ENCODE assay signal across 9 mouse cellular contexts in the genomic region with DNA sequence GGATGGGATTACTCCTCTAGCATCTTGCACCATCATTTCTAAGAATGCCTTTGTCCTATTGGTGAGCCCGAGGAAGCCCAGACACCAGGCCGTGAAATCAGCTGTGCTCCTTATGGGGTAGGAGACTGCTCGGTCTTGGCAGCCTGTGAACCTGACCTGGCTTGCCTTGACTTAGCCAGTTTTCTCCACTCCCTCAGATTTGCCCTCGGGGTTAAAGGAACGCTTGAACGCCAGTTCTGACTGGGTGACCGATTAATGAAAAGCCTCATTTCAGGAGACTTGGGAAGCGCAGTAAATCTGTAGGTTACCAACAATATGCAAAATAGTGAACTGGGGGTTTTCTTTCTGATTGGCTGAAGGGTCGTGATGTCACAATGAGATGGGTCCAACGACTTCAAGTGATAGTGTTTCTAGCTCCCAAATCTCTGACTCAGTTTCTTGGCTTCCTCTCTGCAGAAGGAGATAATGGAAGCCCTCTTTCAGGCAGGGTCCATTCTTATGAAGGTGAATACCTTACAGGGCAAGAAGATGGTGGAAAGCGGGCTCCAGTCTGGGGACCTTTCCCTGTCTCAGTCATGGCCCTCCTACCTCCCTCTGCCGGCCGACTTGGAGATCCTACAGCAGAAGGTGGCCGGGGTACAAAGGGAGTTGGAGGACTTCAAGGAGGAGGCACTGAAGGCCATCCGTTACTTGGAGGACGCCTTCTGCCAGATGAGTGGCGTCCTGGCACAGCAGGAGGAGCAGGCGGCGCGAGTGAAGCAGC. TPM values are rescaled to one million over a fixed set of nuclear protein-coding genes. Genes with fewer than 3 reads are reported as not detected.
DNase-seq lines count a peak whose midpoint lies in the region; ATAC-seq and TF ChIP-seq lines count a peak whose summit lies in the region.
"Had no signal": no experiment of that assay in that cellular context is flagged by ENCODE, and none has a peak within 500 bp of the region (broad histone marks: within the 10 kb centered on the region; RNA-seq: fewer than 3 reads in every experiment).

A gene (plus strand): TSS at position 428 of the 763 bp plus-strand sequence.

- peak within 1 kb of the TSS; percentile 42 for H3K4me2 ChIP-seq in limb, embryonic 11.5 days (ENCODE audit: low read depth, severe bottlenecking)
- peak within 1 kb of the TSS; percentile 40 for H3K4me2 ChIP-seq in stomach, embryonic 15.5 days

- H3K36me3 ChIP-seq in testis, adult 2 months (ENCODE audit: control insufficient read depth, insufficient read depth, low read length) = no peaks in the 10 kb centered on the region
- no peaks in the 10 kb centered on the region for H3K36me3 ChIP-seq in hindbrain, embryonic 10.5 days
- no peaks in the 10 kb centered on the region for H3K36me3 ChIP-seq in limb, embryonic 11.5 days (ENCODE audit: control insufficient read depth, insufficient read depth, low read length)
- no peaks in the 10 kb centered on the region for H3K36me3 ChIP-seq in stomach, embryonic 15.5 days
- H3K36me3 ChIP-seq in heart, adult 2 months (ENCODE audit: control insufficient read depth, insufficient read depth, low read length) = no peaks in the 10 kb centered on the region

- no peaks in the 10 kb centered on the region for H3K79me2 ChIP-seq in heart, adult 2 months (replicated peaks; ENCODE audit: control insufficient read depth, insufficient read depth, low read length)

- ATAC-seq in limb, embryonic 11.5 days (ENCODE audit: insufficient number of reproducible peaks, low FRiP score, low TSS enrichment, low read depth) = no peak
- no peak for ATAC-seq in stomach, embryonic 15.5 days (ENCODE audit: insufficient read depth, low FRiP score, low read depth)

- intact Hi-C loops in heart, adult 2 months (cut with DNase I) = loop anchor here (5.0 kb wide), 3 partner anchors 258 to 528 kb away; no protein-coding TSS in a partner anchor

- no peak for TF ChIP-seq EP300 in heart, adult 2 months (IDR thresholded peaks at IDR 0.05; ENCODE audit: insufficient read depth, low read depth, low read length)

- no peaks in the 10 kb centered on the region for H3K9me3 ChIP-seq in hindbrain, embryonic 10.5 days
- no peaks in the 10 kb centered on the region for H3K9me3 ChIP-seq in limb, embryonic 11.5 days (ENCODE audit: control insufficient read depth, low read length)
- H3K9me3 ChIP-seq in stomach, embryonic 15.5 days = no peaks in the 10 kb centered on the region

- TF ChIP-seq CTCF in testis, adult 2 months (IDR thresholded peaks at IDR 0.05; ENCODE audit: control insufficient read depth, insufficient read depth, insufficient replicate concordance, low read depth, low read length) = peak; percentile 24; the same call in 1 of the 2 replicates
- TF ChIP-seq CTCF in heart, adult 2 months (IDR thresholded peaks at IDR 0.05) = no peak

- no peak within 1 kb of the TSS for H3K9ac ChIP-seq in limb, embryonic 11.5 days (ENCODE audit: low read length)
- no peak within 1 kb of the TSS for H3K9ac ChIP-seq in stomach, embryonic 15.5 days
- H3K9ac ChIP-seq in heart, adult 2 months (ENCODE audit: low read depth, low read length) = no peak within 1 kb of the TSS

- H3K27me3 ChIP-seq in testis, adult 2 months (ENCODE audit: control insufficient read depth, insufficient read depth, low read length) = no peaks in the 10 kb centered on the region
- H3K27me3 ChIP-seq in hindbrain, embryonic 10.5 days (ENCODE audit: insufficient read depth, poor library complexity, severe bottlenecking) = peaks cover 13% of the 10 kb centered on the region; the same call in 1 of the 2 replicates
- H3K27me3 ChIP-seq in limb, embryonic 11.5 days (ENCODE audit: control insufficient read depth, insufficient read depth, low read length) = no peaks in the 10 kb centered on the region
- H3K27me3 ChIP-seq in stomach, embryonic 15.5 days (replicated peaks) = 0 out of 2 replicates have a peak, but pooled peaks cover 6% of the 10 kb centered on the region
- H3K27me3 ChIP-seq in heart, adult 2 months (ENCODE audit: control insufficient read depth, insufficient read depth, low read length) = 0 out of 2 replicates have a peak, but pooled peaks cover 1% of the 10 kb centered on the region

- peak within 1 kb of the TSS; percentile 45 for H3K27ac ChIP-seq in testis, adult 2 months (ENCODE audit: control insufficient read depth, insufficient read depth, low read depth, low read length)
- H3K27ac ChIP-seq in hindbrain, embryonic 10.5 days = peak within 1 kb of the TSS; percentile 91
- H3K27ac ChIP-seq in limb, embryonic 11.5 days (replicated peaks; ENCODE audit: low read depth, low read length) = no peak within 1 kb of the TSS
- no peak within 1 kb of the TSS for H3K27ac ChIP-seq in stomach, embryonic 15.5 days
- H3K27ac ChIP-seq in heart, adult 2 months = no peak within 1 kb of the TSS
- H3K27ac ChIP-seq: macrophage had no signal

- H3K4me1 ChIP-seq in testis, adult 2 months (ENCODE audit: control insufficient read depth, insufficient read depth, low read length) = peaks cover 4% of the 10 kb centered on the region; the same call in 1 of the 2 replicates
- H3K4me1 ChIP-seq in hindbrain, embryonic 10.5 days (replicated peaks) = peaks cover 84% of the 10 kb centered on the region
- peaks cover 12% of the 10 kb centered on the region for H3K4me1 ChIP-seq in limb, embryonic 11.5 days (ENCODE audit: control insufficient read depth, insufficient read depth, low read length)
- H3K4me1 ChIP-seq in stomach, embryonic 15.5 days = no peaks in the 10 kb centered on the region
- no peaks in the 10 kb centered on the region; the same call in 1 of the 2 replicates for H3K4me1 ChIP-seq in heart, adult 2 months (ENCODE audit: control insufficient read depth, insufficient read depth, low read length)

- peak within 1 kb of the TSS; percentile 83 for H3K4me3 ChIP-seq in testis, adult 2 months (ENCODE audit: control insufficient read depth, low read depth, low read length)
- peak within 1 kb of the TSS; percentile 50 for H3K4me3 ChIP-seq in hindbrain, embryonic 10.5 days
- H3K4me3 ChIP-seq in limb, embryonic 11.5 days (ENCODE audit: low read depth, low read length) = peak within 1 kb of the TSS; percentile 23
- 0 out of 2 replicates have a peak within 1 kb of the TSS, but pooled peaks have one; percentile 5 for H3K4me3 ChIP-seq in stomach, embryonic 15.5 days (replicated peaks)
- H3K4me3 ChIP-seq in heart, adult 2 months = no peak within 1 kb of the TSS

- peak; percentile 31 for TF ChIP-seq POLR2A in testis, adult 2 months (IDR thresholded peaks at IDR 0.05; ENCODE audit: control insufficient read depth, low read depth, low read length)
- TF ChIP-seq POLR2A in heart, adult 2 months (IDR thresholded peaks at IDR 0.05; ENCODE audit: insufficient read depth, low read depth, low read length) = no peak

- no peak for DNase-seq in testis, postnatal 10 days (ENCODE audit: low spot score)
- peak; percentile 60 for DNase-seq in hindbrain, embryonic 10.5 days (ENCODE audit: low spot score)
- DNase-seq in limb, embryonic 11.5 days (ENCODE audit: low spot score) = peak; percentile 53
- no peak for DNase-seq in layer of hippocampus, postnatal 25 days (ENCODE audit: extremely low spot score in 1 of 2, low spot score in 1 of 2)
- no peak for DNase-seq in frontal cortex, adult 2 months (ENCODE audit: extremely low spot score in 1 of 2, low spot score in 1 of 2)
- DNase-seq in heart, adult 2 months = no peak

- 25% methylated on average over 20 of the region's 20 CpGs for WGBS in hindbrain, embryonic 10.5 days
- 28% methylated on average over 20 of the region's 20 CpGs for WGBS in limb, embryonic 11.5 days
- WGBS in stomach, embryonic 15.5 days = 49% methylated on average over 20 of the region's 20 CpGs
- WGBS in heart, adult 2 months = 62% methylated on average over 20 of the region's 20 CpGs

RNA-seq across cellular contexts. Expression of the gene that starts here (rescaled TPM):
- polyA plus RNA-seq in testis, adult 2 months (2012; rRNA removed) = 33.9 and 38.2 TPM in 2 replicates
- 7.9 and 11.8 TPM in 2 replicates for polyA plus RNA-seq in hindbrain, embryonic 10.5 days (2016; fragmentation: Nextera tagmentation; extraction: Ambion mirVana)
- polyA plus RNA-seq in limb, embryonic 11.5 days (2014; fragmentation: Nextera tagmentation; extraction: Ambion mirVana) = 0.12 and 0.52 TPM in 2 replicates
- polyA plus RNA-seq in stomach, embryonic 15.5 days (2015; fragmentation: Nextera tagmentation; extraction: Ambion mirVana) = not detected in 2 replicates
- total RNA-seq in layer of hippocampus, postnatal 25 days (2021) = not detected
- not detected in 2 replicates for polyA plus RNA-seq in frontal cortex, adult 2 months (2012; rRNA removed)
- total RNA-seq in heart, adult 2 months (2021) = not detected
- polyA plus RNA-seq in heart, adult 2 months (2012; rRNA removed) = not detected in 2 replicates
- polyA plus RNA-seq: macrophage had no signal

Comparison
In these comparisons a context has a peak if more than half of its experiments do, and no peak if none do; other contexts are left out.
1. Peak in DNase-seq, H3K4me3 ChIP-seq and H3K4me2 ChIP-seq in limb, embryonic 11.5 days; RNA of the gene not detected or under 1 TPM.
2. H3K27ac ChIP-seq: peak in testis, adult 2 months (single experiment) and hindbrain, embryonic 10.5 days (single experiment); none in limb, embryonic 11.5 days (single experiment), stomach, embryonic 15.5 days (single experiment) and heart, adult 2 months (single experiment).